Mouse (Mus musculus): ENCODE results near the gene Sox30. TPM values are rescaled to one million over a fixed set of nuclear protein-coding genes. Genes with fewer than 3 reads are reported as not detected.
A peak's percentile ranks its signal among the peaks of the same experiment; 100 is the strongest.

Sox30 gene
- polyA plus RNA-seq, 2 experiments, result 0.45 to 0.54 TPM

- Histone ChIP-seq H3K9me3 (ENCODE audit: control insufficient read depth, low read length) (no peaks in the 10 kb centered on the region), H3K27me3 (ENCODE audit: control insufficient read depth, insufficient read depth, low read length) (no peaks in the 10 kb centered on the region), H3K27ac (replicated peaks; ENCODE audit: low read depth, low read length) (no peak overlapping the region), H3K4me1 (ENCODE audit: control insufficient read depth, insufficient read depth, low read length) (peaks cover 8% of the 10 kb centered on the region; the same call in 1 of the 2 replicates), H3K4me2 (replicated peaks; ENCODE audit: low read depth, low read length, severe bottlenecking) (peak overlapping the region; percentile 90), H3K9ac (ENCODE audit: low read depth, low read length, severe bottlenecking) (peak overlapping the region; percentile 83), H3K36me3 (ENCODE audit: control insufficient read depth, insufficient read depth, low read length) (peaks cover 7% of the 10 kb centered on the region; the same call in 1 of the 2 replicates), H3K4me3 (replicated peaks; ENCODE audit: low read length) (peak overlapping the region; percentile 82)
- ATAC-seq (ENCODE audit: low FRiP score, low read depth), result no peak
- DNase-seq (ENCODE audit: low spot score), result no peak
- 46% methylated on average over 7 of the region's 7 CpGs for WGBS
- no peak for TF ChIP-seq POLR2A (IDR thresholded peaks at IDR 0.05; ENCODE audit: borderline replicate concordance, extremely low read depth, insufficient read depth, insufficient read length)
Measured at GRCm38 (mm10) chr11:45943108-45943705, 36.9 kb upstream of the Sox30 start.

GRCm38 (mm10) chr11:45943891-45944642, 36.0 kb upstream of the Sox30 start:
- 0% methylated on average over 41 of the region's 49 CpGs for WGBS
- H3K27ac ChIP-seq (replicated peaks; ENCODE audit: low read depth, low read length), result no peak overlapping the region

GRCm38 (mm10) chr11:45944643-45945156, 35.4 kb upstream of the Sox30 start, which contains the start of gene Lsm11:
Gene Lsm11, minus strand, starts transcription at chr11:45944935.
- 0 out of 2 replicates have a peak, but pooled peaks have one; percentile 33 for TF ChIP-seq POLR2A (IDR thresholded peaks at IDR 0.05; ENCODE audit: borderline replicate concordance, extremely low read depth, insufficient read depth, insufficient read length)
- Histone ChIP-seq H3K36me3 (ENCODE audit: control insufficient read depth, insufficient read depth, low read length) (peaks cover 11% of the 10 kb centered on the region; the same call in 1 of the 2 replicates), H3K4me1 (ENCODE audit: control insufficient read depth, insufficient read depth, low read length) (peaks cover 8% of the 10 kb centered on the region; the same call in 1 of the 2 replicates), H3K9ac (ENCODE audit: low read depth, low read length, severe bottlenecking) (peak within 1 kb of the TSS; percentile 83), H3K27me3 (ENCODE audit: control insufficient read depth, insufficient read depth, low read length) (no peaks in the 10 kb centered on the region), H3K27ac (replicated peaks; ENCODE audit: low read depth, low read length) (no peak within 1 kb of the TSS), H3K4me3 (replicated peaks; ENCODE audit: low read length) (peak within 1 kb of the TSS; percentile 82), H3K9me3 (ENCODE audit: control insufficient read depth, low read length) (no peaks in the 10 kb centered on the region), H3K4me2 (replicated peaks; ENCODE audit: low read depth, low read length, severe bottlenecking) (peak within 1 kb of the TSS; percentile 90)
- peak; percentile 92 for ATAC-seq (ENCODE audit: low FRiP score, low read depth)
- DNase-seq (ENCODE audit: low spot score), result peak; percentile 85
- WGBS, result under 1% methylated on average over 51 of the region's 55 CpGs

More at GRCm38 (mm10) chr11:45943891-45944642, 36.0 kb upstream of the Sox30 start:
- peaks cover 8% of the 10 kb centered on the region; the same call in 1 of the 2 replicates for H3K4me1 ChIP-seq (ENCODE audit: control insufficient read depth, insufficient read depth, low read length)
- no peak for TF ChIP-seq POLR2A (IDR thresholded peaks at IDR 0.05; ENCODE audit: borderline replicate concordance, extremely low read depth, insufficient read depth, insufficient read length)
- ATAC-seq (ENCODE audit: low FRiP score, low read depth) (peak; percentile 10; the same call in 1 of the 2 replicates), DNase-seq (ENCODE audit: low spot score) (peak; percentile 23)
- H3K27me3 ChIP-seq (ENCODE audit: control insufficient read depth, insufficient read depth, low read length), result no peaks in the 10 kb centered on the region
- H3K36me3 ChIP-seq (ENCODE audit: control insufficient read depth, insufficient read depth, low read length), result peaks cover 8% of the 10 kb centered on the region; the same call in 1 of the 2 replicates
- peak overlapping the region; percentile 82 for H3K4me3 ChIP-seq (replicated peaks; ENCODE audit: low read length)
- H3K9ac ChIP-seq (ENCODE audit: low read depth, low read length, severe bottlenecking), result peak overlapping the region; percentile 83
- no peaks in the 10 kb centered on the region for H3K9me3 ChIP-seq (ENCODE audit: control insufficient read depth, low read length)
- H3K4me2 ChIP-seq (replicated peaks; ENCODE audit: low read depth, low read length, severe bottlenecking), result peak overlapping the region; percentile 90

GRCm38 (mm10) chr11:45946796-45947195, 33.3 kb upstream of the Sox30 start:
- H3K4me1 ChIP-seq (ENCODE audit: control insufficient read depth, insufficient read depth, low read length), result peaks cover 8% of the 10 kb centered on the region; the same call in 1 of the 2 replicates
- H3K27ac ChIP-seq (replicated peaks; ENCODE audit: low read depth, low read length), result no peak overlapping the region
- no peak overlapping the region for H3K4me3 ChIP-seq (replicated peaks; ENCODE audit: low read length)
- no peaks in the 10 kb centered on the region for H3K27me3 ChIP-seq (ENCODE audit: control insufficient read depth, insufficient read depth, low read length)
- no peak for ATAC-seq (ENCODE audit: low FRiP score, low read depth)
- H3K9ac ChIP-seq (ENCODE audit: low read depth, low read length, severe bottlenecking), result no peak overlapping the region
- H3K4me2 ChIP-seq (replicated peaks; ENCODE audit: low read depth, low read length, severe bottlenecking), result no peak overlapping the region
- DNase-seq (ENCODE audit: low spot score), result no peak
- WGBS, result 72% methylated on average over 4 of the region's 4 CpGs
- no peak for TF ChIP-seq POLR2A (IDR thresholded peaks at IDR 0.05; ENCODE audit: borderline replicate concordance, extremely low read depth, insufficient read depth, insufficient read length)
- H3K36me3 ChIP-seq (ENCODE audit: control insufficient read depth, insufficient read depth, low read length), result peaks cover 22% of the 10 kb centered on the region
- no peaks in the 10 kb centered on the region for H3K9me3 ChIP-seq (ENCODE audit: control insufficient read depth, low read length)

GRCm38 (mm10) chr11:45947491-45947890, 32.6 kb upstream of the Sox30 start:
- TF ChIP-seq POLR2A (IDR thresholded peaks at IDR 0.05; ENCODE audit: borderline replicate concordance, extremely low read depth, insufficient read depth, insufficient read length), result no peak
- Histone ChIP-seq H3K27ac (replicated peaks; ENCODE audit: low read depth, low read length) (no peak overlapping the region), H3K4me1 (ENCODE audit: control insufficient read depth, insufficient read depth, low read length) (peaks cover 8% of the 10 kb centered on the region; the same call in 1 of the 2 replicates), H3K36me3 (ENCODE audit: control insufficient read depth, insufficient read depth, low read length) (peaks cover 29% of the 10 kb centered on the region), H3K9me3 (ENCODE audit: control insufficient read depth, low read length) (no peaks in the 10 kb centered on the region), H3K9ac (ENCODE audit: low read depth, low read length, severe bottlenecking) (no peak overlapping the region), H3K27me3 (ENCODE audit: control insufficient read depth, insufficient read depth, low read length) (no peaks in the 10 kb centered on the region), H3K4me3 (replicated peaks; ENCODE audit: low read length) (no peak overlapping the region), H3K4me2 (replicated peaks; ENCODE audit: low read depth, low read length, severe bottlenecking) (no peak overlapping the region)
- ATAC-seq (ENCODE audit: low FRiP score, low read depth) (no peak), DNase-seq (ENCODE audit: low spot score) (no peak)
- WGBS, result 86% methylated on average over 2 of the region's 2 CpGs
